Mouse (Mus musculus) hindbrain, embryonic 11.5 days (tissue): ENCODE measurements around the gene Wdr27. TPM values are rescaled to one million over a fixed set of nuclear protein-coding genes. Genes with fewer than 3 reads are reported as not detected.
"Not testable (repeated sequence)": the region's sequence is repeated elsewhere in the genome, so short reads cannot be mapped to it uniquely, and the experiment has no call there.

Source experiments
- ATAC-seq: fragments of 200-750 bp; cut with Nextera tagmentation; 2 replicates; pipeline ENCODE4 v1.8.0; 2017; ENCODE audit warnings: mild to moderate bottlenecking, moderate TSS enrichment, moderate library complexity; ENCODE audit not compliant: low FRiP score
- DNase-seq: peaks from one replicate; pipeline ENCODE4 v3.0.0-alpha.2; 2015; ENCODE audit warnings: low spot score
- H3K27ac ChIP-seq: fragments of 300-500 bp; sonication (generic); 2 replicates; pipeline ENCODE4 v1.5.1; 2014; ENCODE audit warnings: mild to moderate bottlenecking, low read depth, low read length
- H3K27me3 ChIP-seq: fragments of 300-500 bp; sonication (generic); 2 replicates; pipeline ENCODE4 v1.6.1; 2014; ENCODE audit warnings: mild to moderate bottlenecking, low read length, moderate library complexity, mixed read lengths; ENCODE audit not compliant: control insufficient read depth, insufficient read depth
- H3K36me3 ChIP-seq: fragments of 300-500 bp; sonication (generic); 2 replicates; pipeline ENCODE4 v1.6.1; 2014; ENCODE audit warnings: mild to moderate bottlenecking, low read length, moderate library complexity, mixed read lengths; ENCODE audit not compliant: control insufficient read depth, insufficient read depth
- H3K4me1 ChIP-seq: fragments of 300-500 bp; sonication (generic); replicated peaks from 2 replicates; pipeline ENCODE4 v1.6.1; 2014; ENCODE audit warnings: low read length, mixed read lengths; ENCODE audit not compliant: control insufficient read depth, insufficient read depth
- H3K4me2 ChIP-seq: fragments of 300-500 bp; sonication (generic); replicated peaks from 2 replicates; pipeline ENCODE4 v1.6.1; 2014; ENCODE audit warnings: mild to moderate bottlenecking, low read depth, low read length
- H3K4me3 ChIP-seq: fragments of 300-500 bp; sonication (generic); 2 replicates; pipeline ENCODE4 v1.5.1; 2014; ENCODE audit warnings: low read depth, low read length
- H3K9ac ChIP-seq: fragments of 300-500 bp; sonication (generic); 2 replicates; pipeline ENCODE4 v1.6.1; 2014; ENCODE audit warnings: low read depth, low read length
- H3K9me3 ChIP-seq: fragments of 300-500 bp; sonication (generic); 2 replicates; pipeline ENCODE4 v1.6.1; 2016; ENCODE audit warnings: low read length; ENCODE audit not compliant: control insufficient read depth
- WGBS: fragments of 180-500 bp; shearing (Covaris S2); extraction: QIAGEN DNeasy Blood & Tissue Kit; methylation state at CpG from one replicate; pipeline ENCODE4 v1.1.7; 2014; 5-methylcytosine and 5-hydroxymethylcytosine counted together
- polyA plus RNA-seq: library from polyadenylated mRNA; unstranded; fragments of >200 nt; fragmentation: Nextera tagmentation; extraction: Ambion mirVana; gene quantifications from 2 replicates; pipeline ENCODE4 v1.2.1, GENCODE M21; 2014

The Wdr27 gene
- polyA plus RNA-seq, 1 experiment from 2014 or later, result 6.0 TPM

GRCm38 (mm10) chr17:14903212-14903611 lies 39.7 kb downstream of the Wdr27 start:
- H3K4me1 ChIP-seq, result no peaks in the 10 kb centered on the region
- ATAC-seq (no peak), DNase-seq (no peak)
- no peaks in the 10 kb centered on the region for H3K36me3 ChIP-seq
- H3K27ac ChIP-seq, result no peak overlapping the region
- no peak overlapping the region for H3K4me3 ChIP-seq
- no peak overlapping the region for H3K4me2 ChIP-seq
- 87% methylated on average over 3 of the region's 3 CpGs for whole genome bisulfite sequencing
- no peaks in the 10 kb centered on the region for H3K27me3 ChIP-seq
- no peaks in the 10 kb centered on the region for H3K9me3 ChIP-seq
- H3K9ac ChIP-seq, result no peak overlapping the region

GRCm38 (mm10) chr17:14898972-14899371 lies 44.0 kb downstream of the Wdr27 start:
- Histone ChIP-seq H3K4me3 (no peak overlapping the region), H3K4me1 (no peaks in the 10 kb centered on the region), H3K27me3 (no peaks in the 10 kb centered on the region), H3K9ac (no peak overlapping the region), H3K36me3 (no peaks in the 10 kb centered on the region), H3K4me2 (no peak overlapping the region), H3K27ac (no peak overlapping the region), H3K9me3 (no peaks in the 10 kb centered on the region)
- WGBS, result 89% methylated on average over 1 of the region's 1 CpGs
- DNase-seq (no peak), ATAC-seq (no peak)

- H3K9me3 ChIP-seq, H3K9ac ChIP-seq, DNase-seq, ATAC-seq, H3K27me3 ChIP-seq, H3K4me1 ChIP-seq, H3K27ac ChIP-seq, H3K36me3 ChIP-seq, H3K4me3 ChIP-seq, H3K4me2 ChIP-seq: not testable (repeated sequence)
Observed at GRCm38 (mm10) chr17:14895058-14895457, 47.9 kb downstream of the Wdr27 start.

- no peaks in the 10 kb centered on the region for H3K9me3 ChIP-seq
- H3K27me3 ChIP-seq, result no peaks in the 10 kb centered on the region
- no peak overlapping the region for H3K9ac ChIP-seq
- ATAC-seq, result no peak
- H3K4me3 ChIP-seq, result no peak overlapping the region
- H3K36me3 ChIP-seq, result no peaks in the 10 kb centered on the region
- H3K4me1 ChIP-seq, result no peaks in the 10 kb centered on the region
- H3K4me2 ChIP-seq, result no peak overlapping the region
- 69% methylated on average over 2 of the region's 2 CpGs for WGBS
- no peak for DNase-seq
- H3K27ac ChIP-seq, result no peak overlapping the region
Observed at GRCm38 (mm10) chr17:14886933-14887332, 56.0 kb downstream of the Wdr27 start.

DNA sequence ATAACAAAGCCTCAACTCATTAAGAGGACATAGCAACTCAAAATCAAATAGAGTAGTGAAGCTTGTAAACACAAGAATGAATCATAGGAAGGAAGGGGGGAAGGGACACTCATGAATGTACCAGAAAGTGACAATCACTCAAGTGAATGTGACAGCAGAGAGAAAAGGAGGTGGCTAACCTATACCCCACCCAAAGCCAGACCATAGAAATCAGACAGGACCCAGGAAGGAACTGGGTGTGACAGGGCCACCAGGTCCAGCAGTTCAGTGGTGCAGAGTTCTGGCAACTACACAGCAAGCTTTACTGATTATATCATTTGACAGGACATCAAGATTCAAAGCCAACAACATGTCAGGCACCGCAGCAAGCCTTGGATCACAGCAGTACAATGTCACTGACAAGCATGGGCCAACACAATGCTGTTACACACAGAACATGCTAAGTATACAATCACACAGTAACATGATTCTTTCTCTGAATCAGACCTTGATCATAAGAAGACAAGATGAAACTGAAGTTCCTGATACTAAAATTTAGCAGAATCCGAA lies 68.2 kb downstream of the Wdr27 start:
- H3K27me3 ChIP-seq, result no peaks in the 10 kb centered on the region
- no peaks in the 10 kb centered on the region for H3K36me3 ChIP-seq
- H3K27ac ChIP-seq, result no peak overlapping the region
- H3K9me3 ChIP-seq, result no peaks in the 10 kb centered on the region
- H3K4me2 ChIP-seq, result no peak overlapping the region
- H3K4me1 ChIP-seq, result no peaks in the 10 kb centered on the region
- no peak overlapping the region for H3K9ac ChIP-seq
- DNase-seq, result no peak
- no peak overlapping the region for H3K4me3 ChIP-seq
- 87% methylated on average over 2 of the region's 2 CpGs for WGBS
- ATAC-seq, result no peak

- WGBS, result 70% methylated on average over 1 of the region's 1 CpGs
- no peak for DNase-seq
- no peaks in the 10 kb centered on the region for H3K9me3 ChIP-seq
- no peak for ATAC-seq
- H3K27me3 ChIP-seq, result no peaks in the 10 kb centered on the region
- H3K4me1 ChIP-seq, result no peaks in the 10 kb centered on the region
- no peak overlapping the region for H3K27ac ChIP-seq
- no peaks in the 10 kb centered on the region for H3K36me3 ChIP-seq
- H3K4me2 ChIP-seq, result no peak overlapping the region
- H3K4me3 ChIP-seq, result no peak overlapping the region
- H3K9ac ChIP-seq, result no peak overlapping the region
Observed at GRCm38 (mm10) chr17:14860220-14860619, 82.7 kb downstream of the Wdr27 start.

DNA sequence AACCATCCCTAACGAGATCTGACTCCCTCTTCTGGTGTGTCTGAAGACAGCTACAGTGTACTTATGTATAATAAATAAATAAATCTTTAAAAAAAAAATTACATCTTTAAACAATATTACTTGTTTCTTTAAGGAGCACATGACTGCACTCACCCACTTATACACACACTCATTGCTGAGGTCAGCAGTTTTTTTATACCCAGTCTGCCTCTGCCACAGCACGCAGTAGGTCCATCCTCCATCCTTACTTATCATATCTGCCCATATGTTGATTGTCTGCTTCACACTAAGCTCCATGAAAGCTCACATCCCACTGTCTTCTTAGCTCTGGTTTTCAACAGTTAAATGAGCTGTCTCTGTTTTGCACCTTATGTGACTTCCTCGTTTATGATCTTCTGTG lies 95.2 kb downstream of the Wdr27 start:
- DNase-seq (no peak), ATAC-seq (no peak)
- H3K4me1 ChIP-seq, result no peaks in the 10 kb centered on the region
- H3K27ac ChIP-seq, result no peak overlapping the region
- H3K9ac ChIP-seq, result no peak overlapping the region
- no peak overlapping the region for H3K4me3 ChIP-seq
- no peak overlapping the region for H3K4me2 ChIP-seq
- H3K27me3 ChIP-seq, result no peaks in the 10 kb centered on the region
- H3K36me3 ChIP-seq, result no peaks in the 10 kb centered on the region
- no peaks in the 10 kb centered on the region for H3K9me3 ChIP-seq
- WGBS, result 85% methylated on average over 2 of the region's 3 CpGs

DNA sequence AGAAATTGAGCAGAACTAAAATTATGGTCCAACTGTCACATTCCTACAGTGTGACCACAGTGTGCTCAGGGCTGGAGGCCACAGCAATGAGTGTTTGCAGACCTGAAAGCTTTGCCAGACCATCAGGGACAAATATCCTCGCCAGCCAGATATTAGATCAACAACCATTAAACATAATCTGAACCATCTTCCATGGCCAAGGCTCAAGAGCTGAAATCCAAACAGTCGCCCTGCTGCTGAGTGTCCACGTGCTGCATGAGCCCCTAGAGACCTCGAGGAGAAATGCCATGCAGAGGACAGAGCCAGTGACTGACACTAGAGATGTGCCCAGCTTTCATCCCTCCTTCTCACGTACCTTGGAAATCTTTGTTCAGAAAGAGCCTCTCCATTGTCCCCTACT lies 96.1 kb downstream of the Wdr27 start:
- no peak for ATAC-seq
- H3K9me3 ChIP-seq, result no peaks in the 10 kb centered on the region
- no peak for DNase-seq
- H3K4me2 ChIP-seq, result no peak overlapping the region
- no peaks in the 10 kb centered on the region for H3K36me3 ChIP-seq
- H3K4me1 ChIP-seq, result no peaks in the 10 kb centered on the region
- H3K4me3 ChIP-seq, result no peak overlapping the region
- no peak overlapping the region for H3K9ac ChIP-seq
- no peak overlapping the region for H3K27ac ChIP-seq
- no peaks in the 10 kb centered on the region for H3K27me3 ChIP-seq
- WGBS, result 79% methylated on average over 5 of the region's 5 CpGs

DNA sequence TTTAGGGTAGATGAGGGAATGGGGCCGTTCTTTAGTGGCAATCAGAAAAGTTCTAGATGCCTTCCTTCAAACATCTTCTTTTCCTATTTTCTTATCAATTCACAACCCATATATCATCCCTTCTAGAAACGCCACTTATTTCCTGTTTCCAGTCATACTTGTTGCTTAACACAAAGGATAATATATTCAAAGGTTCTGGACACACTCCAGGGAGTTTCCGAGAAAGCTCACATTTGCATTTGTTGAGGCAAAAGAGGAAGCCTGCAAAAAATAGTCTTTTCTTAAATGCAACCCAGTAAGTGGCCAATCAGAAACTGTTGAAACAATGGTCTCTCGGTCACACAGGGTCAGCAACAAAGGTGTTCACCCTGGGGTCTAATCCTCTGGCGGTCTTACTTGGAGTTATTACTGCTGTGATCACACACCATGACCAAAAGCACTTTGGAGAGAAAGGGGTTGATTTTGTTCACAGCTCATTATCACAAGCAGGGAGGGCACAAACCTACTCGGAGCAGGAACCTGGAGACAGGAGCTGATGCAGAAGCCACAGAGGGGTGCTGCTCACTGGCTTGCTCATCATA lies 116.2 kb downstream of the Wdr27 start:
- Histone ChIP-seq H3K4me1 (no peaks in the 10 kb centered on the region), H3K4me3 (no peak overlapping the region), H3K27ac (no peak overlapping the region), H3K27me3 (no peaks in the 10 kb centered on the region), H3K36me3 (no peaks in the 10 kb centered on the region), H3K4me2 (no peak overlapping the region), H3K9ac (no peak overlapping the region), H3K9me3 (no peaks in the 10 kb centered on the region)
- DNase-seq (no peak), ATAC-seq (no peak)
- WGBS, result 50% methylated on average over 6 of the region's 6 CpGs
